Comparison of ENCODE assay signal across 28 mouse cellular contexts in the genomic region with DNA sequence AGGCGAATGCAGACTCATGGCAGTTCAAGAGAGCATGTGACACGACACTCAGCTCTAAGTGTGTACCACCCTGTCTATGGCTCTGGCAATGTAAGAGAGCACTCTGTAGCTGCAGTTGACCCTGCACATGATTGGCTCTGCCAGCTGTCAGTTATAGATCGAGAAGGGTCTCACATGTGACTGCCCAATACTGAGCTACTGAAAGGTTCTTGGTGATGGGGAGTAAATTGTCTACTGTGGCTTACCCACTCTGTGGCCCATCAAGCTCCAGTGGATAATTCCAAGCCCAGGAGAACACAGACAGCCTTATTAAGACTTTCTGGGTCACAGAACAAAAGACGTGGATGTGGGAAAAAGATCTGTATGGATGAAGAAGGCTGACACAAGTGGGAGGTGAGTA.
"Had no signal": no experiment of that assay in that cellular context is flagged by ENCODE, and none has a peak within 500 bp of the region (broad histone marks: within the 10 kb centered on the region; RNA-seq: fewer than 3 reads in every experiment).

No protein-coding gene starts in this region.

- H3K27me3 ChIP-seq: heart, embryonic 13.5 days; heart, embryonic 15.5 days; hindbrain, embryonic 13.5 days; hindbrain, embryonic 15.5 days; intestine, embryonic 15.5 days; kidney, embryonic 15.5 days; limb, embryonic 12.5 days; liver, embryonic 13.5 days; liver, embryonic 15.5 days had no signal

- ATAC-seq: inflammation-experienced regulatory T-cells, adult 6 months; intestine, embryonic 15.5 days had no signal

- H3K4me3 ChIP-seq: heart, adult 2 months; heart, embryonic 13.5 days; heart, embryonic 15.5 days; hindbrain, embryonic 13.5 days; hindbrain, embryonic 15.5 days; intestine, embryonic 15.5 days; kidney, embryonic 15.5 days; layer of hippocampus, adult 2 months; left cerebral cortex, adult 2 months; limb, embryonic 10.5 days; limb, embryonic 12.5 days; liver, embryonic 13.5 days; liver, embryonic 15.5 days had no signal

- H3K9me3 ChIP-seq: heart, embryonic 13.5 days; heart, embryonic 15.5 days; hindbrain, embryonic 13.5 days; hindbrain, embryonic 15.5 days; intestine, embryonic 15.5 days; kidney, embryonic 15.5 days; limb, embryonic 10.5 days; limb, embryonic 12.5 days; liver, embryonic 13.5 days; liver, embryonic 15.5 days had no signal

- DNase-seq: gastrocnemius, postnatal 14 days; gastrocnemius, postnatal 36 days; heart, adult 11 months; heart, adult 2 months; heart, postnatal 14 days; heart, postnatal 36 days; kidney, adult 11 months; kidney, adult 2 months; kidney, adult 9 months; kidney, postnatal 14 days; kidney, postnatal 36 days; liver; liver, embryonic 13.5 days had no signal

- H3K27ac ChIP-seq: heart, adult 2 months; heart, embryonic 13.5 days; heart, embryonic 15.5 days; hindbrain, embryonic 13.5 days; hindbrain, embryonic 15.5 days; intestine, embryonic 15.5 days; kidney, embryonic 15.5 days; kidney, postnatal 0 days; layer of hippocampus, adult 2 months; left cerebral cortex, adult 2 months; limb, embryonic 10.5 days; limb, embryonic 12.5 days; liver, embryonic 13.5 days; liver, embryonic 15.5 days had no signal

- H3K9ac ChIP-seq: heart, embryonic 13.5 days; heart, embryonic 15.5 days; hindbrain, embryonic 13.5 days; hindbrain, embryonic 15.5 days; intestine, embryonic 15.5 days; kidney, embryonic 15.5 days; limb, embryonic 12.5 days; liver, embryonic 13.5 days; liver, embryonic 15.5 days had no signal

- H3K36me3 ChIP-seq: heart, embryonic 13.5 days; heart, embryonic 15.5 days; hindbrain, embryonic 13.5 days; hindbrain, embryonic 15.5 days; intestine, embryonic 15.5 days; kidney, embryonic 15.5 days; limb, embryonic 10.5 days; limb, embryonic 12.5 days; liver, embryonic 13.5 days; liver, embryonic 15.5 days had no signal

- H3K4me2 ChIP-seq: heart, embryonic 11.5 days; heart, embryonic 13.5 days; heart, embryonic 15.5 days; hindbrain, embryonic 13.5 days; hindbrain, embryonic 15.5 days; intestine, embryonic 15.5 days; kidney, embryonic 15.5 days; limb, embryonic 12.5 days; liver, embryonic 11.5 days; liver, embryonic 13.5 days; liver, embryonic 15.5 days had no signal

- H3K4me1 ChIP-seq: heart, embryonic 13.5 days; heart, embryonic 15.5 days; hindbrain, embryonic 13.5 days; hindbrain, embryonic 15.5 days; intestine, embryonic 15.5 days; kidney, embryonic 15.5 days; limb, embryonic 10.5 days; limb, embryonic 12.5 days; liver, embryonic 13.5 days; liver, embryonic 15.5 days had no signal
